Mouse (Mus musculus): Measurements from ENCODE around the gene Klf16. TPM values are rescaled to one million over a fixed set of nuclear protein-coding genes. Genes with fewer than 3 reads are reported as not detected.

Gene Klf16
- total RNA-seq, 2 experiments from 2014 or later = 0.96 to 2.3 TPM

DNA sequence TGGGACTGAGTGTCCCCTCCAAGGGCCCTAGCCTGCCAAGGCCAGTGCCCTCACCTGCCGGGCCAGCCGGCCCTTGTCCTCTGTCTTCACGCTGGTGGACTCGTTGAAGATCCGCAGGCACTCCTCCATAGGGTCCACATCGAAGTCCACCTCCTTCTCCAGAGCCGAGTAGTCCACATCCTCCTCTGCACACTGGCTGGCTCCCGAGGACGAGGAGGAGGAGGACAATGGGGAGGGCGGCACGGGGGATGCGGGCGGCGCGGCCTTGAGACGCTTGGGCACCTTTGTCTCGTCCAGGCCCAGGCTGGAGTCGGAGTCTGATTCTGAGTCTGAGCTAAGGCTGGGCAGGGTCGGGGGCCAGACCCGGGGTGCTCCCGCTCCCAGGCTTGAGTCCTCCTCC lies 27.8 kb downstream of the Klf16 start:
- no peak for ATAC-seq (replicated peaks; ENCODE audit: low FRiP score, poor library complexity, severe bottlenecking)

DNA sequence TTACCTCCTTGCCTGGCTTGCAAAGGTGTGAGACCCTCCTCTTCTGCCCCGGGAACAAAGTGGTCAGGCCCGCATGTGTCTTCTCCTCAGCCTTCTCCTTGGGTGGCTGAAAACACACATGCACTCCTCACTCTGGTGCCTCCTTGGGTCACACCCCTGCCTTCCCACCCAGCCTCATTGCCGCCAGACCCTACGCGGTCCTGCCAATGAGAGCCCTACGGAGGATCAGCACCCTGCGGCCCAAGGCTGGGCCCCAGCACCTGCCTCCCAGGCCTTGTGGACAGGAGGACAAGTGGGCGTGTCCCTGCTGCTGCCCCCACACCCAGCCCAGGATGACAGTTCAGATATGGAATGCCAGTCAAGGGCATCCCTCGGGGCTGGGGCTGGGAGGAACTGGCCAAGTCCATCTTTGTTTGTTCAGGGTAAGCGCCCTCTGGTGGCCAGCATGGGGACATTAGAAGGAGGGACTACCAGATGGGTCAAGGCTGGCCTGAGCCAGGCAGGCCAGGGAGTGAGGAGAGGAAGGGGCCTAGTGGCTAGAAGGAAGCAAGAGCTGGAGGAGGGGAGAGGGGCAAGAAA lies 28.6 kb downstream of the Klf16 start:
- ATAC-seq (replicated peaks; ENCODE audit: low FRiP score, poor library complexity, severe bottlenecking) = peak; percentile 54

DNA sequence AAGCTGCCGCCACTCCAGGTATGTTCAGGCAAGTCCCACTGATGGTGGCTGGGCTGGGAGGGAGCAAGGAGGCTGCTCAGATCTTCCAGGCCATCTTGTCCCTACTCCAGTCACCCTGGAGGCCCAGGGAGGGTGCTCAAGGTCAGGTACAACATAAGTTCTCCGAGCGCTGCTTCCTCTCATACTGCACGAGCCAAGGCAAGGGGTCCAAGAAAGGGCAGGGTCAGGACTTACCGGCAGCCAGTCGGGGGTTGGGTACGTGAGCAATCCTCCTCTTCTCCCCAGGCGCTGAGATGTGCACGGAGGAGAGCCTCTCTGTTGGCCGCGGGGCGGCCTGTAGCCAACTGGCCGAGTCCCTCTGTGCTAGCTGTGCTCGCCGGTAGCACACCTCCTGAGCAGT lies 29.6 kb downstream of the Klf16 start:
- ATAC-seq (replicated peaks; ENCODE audit: low FRiP score, poor library complexity, severe bottlenecking) = no peak

DNA sequence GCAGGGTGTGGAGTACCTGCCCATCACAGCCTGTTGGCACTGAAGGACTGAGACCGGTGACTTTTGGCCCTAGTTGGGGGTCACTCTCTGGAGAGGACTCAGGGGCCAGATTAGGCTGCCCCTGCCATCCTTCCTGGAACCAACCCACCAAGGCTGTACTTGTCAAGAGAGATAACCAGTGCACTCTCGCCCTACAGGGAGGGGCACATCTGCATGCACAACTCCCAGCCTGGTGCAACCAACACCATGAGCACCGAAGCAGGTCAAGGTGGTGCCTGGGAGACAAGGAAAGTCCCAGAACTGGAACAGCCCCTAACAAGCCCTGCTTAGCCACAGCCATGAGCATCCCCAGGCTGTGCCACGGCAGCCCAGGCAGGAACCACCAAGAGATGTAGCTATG lies 30.2 kb downstream of the Klf16 start:
- peak; percentile 56 for ATAC-seq (replicated peaks; ENCODE audit: low FRiP score, poor library complexity, severe bottlenecking)

DNA sequence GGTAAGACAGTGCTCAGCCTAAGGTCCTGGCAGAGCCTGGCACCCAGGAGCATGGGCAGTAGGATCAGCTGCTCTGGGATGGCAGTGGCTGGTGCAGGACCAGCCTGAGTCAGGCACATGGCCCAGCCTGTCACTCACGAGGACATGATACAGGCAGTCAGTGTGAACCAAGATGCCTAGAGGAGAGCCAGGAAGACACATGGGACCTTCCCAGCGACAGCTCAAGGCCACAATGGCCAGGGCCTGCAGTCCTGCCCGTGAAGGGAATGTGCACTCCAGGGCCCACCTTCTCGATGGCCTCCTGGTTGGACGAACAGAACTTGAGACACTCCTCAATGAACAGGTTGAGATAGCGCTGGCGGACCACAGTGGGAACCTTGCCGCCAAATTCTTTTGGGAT lies 31.5 kb downstream of the Klf16 start:
- no peak for ATAC-seq (replicated peaks; ENCODE audit: low FRiP score, poor library complexity, severe bottlenecking)

DNA sequence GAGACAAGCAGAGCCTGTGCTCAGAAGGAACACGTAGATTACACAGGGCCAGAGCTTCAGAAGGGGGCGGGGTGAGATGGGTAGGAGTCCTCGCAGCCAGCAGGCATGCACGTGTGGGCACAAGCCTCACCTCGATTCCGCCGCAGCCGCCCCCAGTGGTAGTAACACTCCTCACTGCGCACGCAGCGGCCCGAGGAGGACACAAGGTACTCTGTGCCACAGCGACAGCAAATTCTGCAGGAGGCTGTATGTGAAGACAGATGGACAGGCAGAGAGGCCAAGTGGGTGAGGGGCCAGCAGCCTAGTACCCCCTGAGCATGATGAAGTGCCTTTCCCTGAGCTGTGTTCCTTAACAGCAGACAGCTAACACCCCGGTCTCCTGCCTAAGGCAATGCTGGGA lies 33.2 kb downstream of the Klf16 start:
- ATAC-seq (replicated peaks; ENCODE audit: low FRiP score, poor library complexity, severe bottlenecking) = no peak

DNA sequence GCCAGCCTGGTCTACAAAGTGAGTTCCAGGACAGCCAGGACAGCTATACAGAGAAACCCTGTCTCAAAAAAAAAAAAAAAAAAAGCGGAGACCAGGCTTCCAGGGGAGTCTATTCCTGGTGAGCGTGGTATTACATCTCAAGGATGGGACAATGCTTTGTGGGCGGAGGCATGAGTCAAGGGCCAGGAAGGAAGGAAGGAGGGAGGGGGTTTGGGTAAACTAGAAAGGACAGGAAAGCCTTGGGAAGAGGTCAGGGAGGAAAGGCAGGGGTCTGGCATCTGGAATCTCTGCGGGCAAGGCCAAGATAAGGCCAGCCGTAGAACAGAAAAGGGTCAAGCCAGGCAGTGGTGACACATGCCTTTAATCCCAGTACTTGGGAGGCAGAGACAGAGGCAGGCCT lies 37.6 kb downstream of the Klf16 start:
- no peak for ATAC-seq (replicated peaks; ENCODE audit: low FRiP score, poor library complexity, severe bottlenecking)

DNA sequence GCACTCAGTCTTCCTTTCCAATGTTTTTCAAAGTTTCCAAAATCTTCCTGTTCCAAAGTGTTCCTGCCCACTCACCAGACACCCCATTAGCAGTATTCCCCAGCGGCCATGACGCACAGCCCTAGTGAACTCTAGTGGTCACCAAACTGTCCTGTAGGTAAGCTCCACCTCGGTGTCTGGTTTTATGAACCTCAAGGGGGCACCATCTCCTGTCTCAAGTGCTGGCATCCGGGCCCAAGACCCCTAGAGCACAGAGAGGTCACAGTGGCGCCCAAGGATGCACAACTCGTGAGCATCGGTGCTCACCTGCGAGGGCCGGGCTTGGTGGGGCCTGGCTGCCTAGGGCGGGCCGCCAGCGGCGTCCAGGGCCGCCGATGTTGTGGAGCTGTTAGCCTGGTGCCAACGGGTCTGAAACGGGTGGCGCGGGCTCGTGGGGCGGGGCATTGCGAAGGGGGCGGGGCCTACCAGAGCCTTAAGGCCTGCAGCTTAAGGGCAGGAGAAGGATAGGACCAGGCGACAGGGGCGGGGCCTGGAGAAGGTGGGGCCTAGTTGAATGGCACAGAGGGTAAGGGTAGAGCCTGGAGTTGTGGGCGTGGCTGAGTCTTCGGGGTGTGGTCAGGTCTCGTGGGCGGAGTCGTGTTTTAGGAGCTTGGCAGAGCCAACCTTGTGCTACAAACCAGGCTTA lies 38.3 kb downstream of the Klf16 start, which contains the start of gene Atp8b3:
Gene Atp8b3 (minus strand): TSS at position 415 of the 685 bp plus-strand sequence.
- peak; percentile 73 for ATAC-seq (replicated peaks; ENCODE audit: low FRiP score, poor library complexity, severe bottlenecking)

DNA sequence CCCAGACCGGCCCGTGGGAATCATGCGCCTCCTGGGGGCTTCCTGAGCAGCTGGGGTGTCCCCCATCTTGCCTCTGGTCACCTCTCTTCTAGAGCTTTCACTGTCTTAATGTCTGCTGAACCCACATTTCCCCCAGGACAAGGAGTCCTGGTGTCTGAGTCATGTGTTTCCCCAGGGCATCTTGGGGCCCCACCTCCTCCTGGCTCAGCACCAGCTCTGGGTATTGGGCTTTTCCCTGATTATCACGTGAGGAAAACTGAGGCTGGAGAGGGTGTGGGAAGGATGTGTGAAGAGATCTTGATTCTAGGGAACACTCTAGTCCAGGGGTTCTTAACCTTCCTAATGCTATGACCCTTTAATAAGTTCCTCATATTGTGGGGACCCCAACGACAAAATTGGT lies 38.9 kb downstream of the Klf16 start:
- no peak for ATAC-seq (replicated peaks; ENCODE audit: low FRiP score, poor library complexity, severe bottlenecking)

DNA sequence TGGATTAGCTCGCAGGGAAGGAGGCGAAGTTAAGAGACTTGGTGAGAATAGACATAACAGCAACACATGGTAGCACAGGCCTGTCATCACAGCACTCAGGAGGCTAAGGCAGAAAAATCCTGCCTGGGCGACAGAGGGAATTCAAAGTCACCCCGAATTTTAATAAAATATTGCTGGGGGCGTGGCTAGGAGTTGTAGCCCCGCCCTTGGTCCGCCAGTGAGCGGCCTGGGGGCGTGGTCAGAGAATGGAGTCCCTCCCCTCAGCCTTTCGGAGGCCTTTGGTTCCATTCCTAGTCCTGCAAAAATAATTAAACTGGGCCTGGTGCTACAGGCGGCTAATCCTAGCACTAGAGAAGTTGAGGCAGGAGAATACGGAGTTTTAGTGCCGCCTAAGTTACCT lies 41.4 kb downstream of the Klf16 start:
- peak; percentile 25; the same call in 1 of the 2 replicates for ATAC-seq (replicated peaks; ENCODE audit: low FRiP score, poor library complexity, severe bottlenecking)

DNA sequence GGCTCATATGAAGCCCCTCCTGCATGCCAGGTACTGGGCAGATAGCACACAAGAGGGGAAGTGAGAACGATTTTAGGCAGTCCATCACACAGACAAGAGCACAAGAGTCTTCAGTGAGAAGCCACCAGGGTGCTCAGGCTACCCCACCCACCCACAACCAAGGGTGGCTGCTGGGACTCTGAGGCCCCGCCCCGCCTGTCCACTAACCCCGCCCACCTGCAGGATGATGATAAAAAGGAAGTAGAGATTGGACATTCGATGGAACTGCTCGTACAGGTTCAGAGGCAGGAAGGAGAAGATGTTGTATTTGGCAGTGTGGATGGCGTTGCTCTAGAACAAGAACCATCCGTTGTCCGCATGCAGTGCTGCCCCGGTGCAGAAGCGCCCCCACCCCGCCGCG lies 42.0 kb downstream of the Klf16 start:
- ATAC-seq (replicated peaks; ENCODE audit: low FRiP score, poor library complexity, severe bottlenecking) = peak; percentile 41

DNA sequence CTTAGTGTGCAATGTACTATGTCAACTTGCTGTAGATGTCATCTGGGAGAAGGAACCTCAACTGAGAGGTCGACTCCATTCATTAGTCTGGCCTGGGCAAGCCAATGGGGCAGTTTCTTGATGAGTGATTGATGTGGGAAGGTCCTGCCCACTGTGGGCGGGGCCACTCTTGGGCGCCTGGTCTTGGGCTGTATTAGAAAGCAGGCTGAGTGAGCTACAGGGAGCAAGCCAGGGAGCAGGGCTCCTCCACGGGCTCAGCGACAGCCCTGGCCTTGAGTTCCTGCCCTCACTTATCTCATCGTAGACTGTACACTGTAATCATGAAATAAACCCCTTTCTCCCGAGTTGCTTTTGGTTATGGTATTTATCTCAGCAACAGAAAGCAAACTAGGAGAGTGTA lies 43.4 kb downstream of the Klf16 start:
- peak; percentile 68 for ATAC-seq (replicated peaks; ENCODE audit: low FRiP score, poor library complexity, severe bottlenecking)

DNA sequence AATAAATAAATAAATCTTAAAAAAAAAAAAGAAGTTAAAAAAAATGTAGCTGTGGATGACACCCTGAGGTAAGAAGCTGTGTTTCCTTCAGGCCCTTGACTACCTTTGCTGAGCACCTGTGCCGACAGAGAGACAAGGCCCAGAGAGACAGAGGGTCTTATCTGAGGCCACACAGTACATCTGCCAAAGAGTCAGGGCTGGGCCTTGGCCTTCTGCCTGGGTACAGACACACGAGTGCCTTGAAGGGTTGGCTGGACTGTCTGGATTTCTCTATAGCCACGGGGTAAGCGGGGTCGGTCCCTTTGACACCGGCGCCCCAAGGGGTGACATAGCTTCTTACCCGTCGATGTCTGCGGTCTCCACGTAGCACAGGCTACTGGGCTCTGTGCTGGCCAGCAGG lies 44.3 kb downstream of the Klf16 start:
- peak; percentile 44 for ATAC-seq (replicated peaks; ENCODE audit: low FRiP score, poor library complexity, severe bottlenecking)

DNA sequence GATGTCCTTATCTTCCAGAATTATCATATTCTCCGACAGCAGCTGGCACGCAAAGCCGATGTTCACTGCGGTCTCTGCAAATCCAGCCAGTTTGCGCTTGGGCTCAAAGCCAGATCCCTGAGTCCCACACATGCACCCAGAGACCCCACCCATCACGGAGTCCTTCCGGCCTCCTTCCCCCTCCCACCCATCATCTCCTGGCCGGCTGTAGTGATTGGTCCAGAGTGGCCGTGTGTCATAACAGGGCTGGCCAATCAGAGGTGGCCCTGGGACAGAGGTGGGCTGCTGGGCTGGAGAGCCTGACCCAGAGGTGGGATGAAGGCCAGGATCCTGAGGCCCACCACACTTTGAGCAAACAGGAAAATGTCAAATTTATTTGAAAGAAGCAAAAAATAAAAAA lies 50.9 kb downstream of the Klf16 start:
- ATAC-seq (replicated peaks; ENCODE audit: low FRiP score, poor library complexity, severe bottlenecking) = no peak

DNA sequence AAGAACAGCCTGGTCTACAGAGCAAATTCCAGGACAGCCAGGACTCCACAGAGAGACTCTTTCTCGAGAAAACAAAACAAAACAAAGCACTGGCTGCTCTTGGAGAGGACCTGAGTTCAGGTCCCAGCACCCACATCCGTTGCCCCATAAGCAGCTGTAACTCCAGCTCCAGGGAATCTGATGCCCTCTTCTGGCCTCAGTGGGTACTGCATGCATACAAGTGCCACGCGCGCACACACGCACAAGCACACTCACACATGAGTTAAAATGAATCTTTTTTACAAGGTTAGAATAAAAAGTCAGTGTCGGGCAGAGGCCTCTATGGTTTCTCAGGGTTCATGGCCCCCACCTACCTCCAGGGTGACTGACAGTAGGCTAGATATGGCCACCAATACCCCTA lies 53.8 kb downstream of the Klf16 start:
- 0 out of 2 replicates have a peak, but pooled peaks have one; percentile 36 for ATAC-seq (replicated peaks; ENCODE audit: low FRiP score, poor library complexity, severe bottlenecking)

DNA sequence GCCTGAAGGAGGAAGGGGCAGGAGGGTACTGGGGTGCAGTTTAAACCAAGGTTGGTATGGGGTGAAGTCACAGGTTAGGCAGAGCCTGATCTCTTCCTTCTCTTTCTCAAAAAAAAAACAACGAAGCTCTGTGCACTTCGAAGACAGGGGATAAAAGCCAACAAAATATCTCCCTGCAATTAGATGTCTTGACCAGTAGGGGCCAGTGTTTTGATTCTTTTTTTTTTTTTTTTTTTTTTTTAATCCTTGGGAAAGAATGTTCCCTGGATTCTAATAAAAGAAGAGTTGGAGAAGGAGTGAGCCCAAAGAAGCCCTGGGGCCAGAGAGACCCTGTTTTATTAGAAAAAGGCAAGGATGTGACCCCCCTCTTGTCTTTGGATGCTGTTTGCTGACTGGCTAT lies 57.8 kb downstream of the Klf16 start:
- ATAC-seq (replicated peaks; ENCODE audit: low FRiP score, poor library complexity, severe bottlenecking) = no peak

Other genes starting within 250 kb of the Klf16 start
- gene Pcsk4, start 247.8 kb downstream of the Klf16 start, total RNA-seq (2015; ENCODE audit: low replicate concordance) = 1.0 TPM in 1 of 2 replicates, not detected in the other
- gene Pcsk4, start 247.8 kb downstream of the Klf16 start, total RNA-seq (2017; ENCODE audit: low replicate concordance) = not detected in 2 replicates
- 1.7 and 6.0 TPM in 2 replicates for gene Reep6, start 247.4 kb downstream of the Klf16 start, total RNA-seq (2015; ENCODE audit: low replicate concordance)
- gene Reep6, start 247.4 kb downstream of the Klf16 start, total RNA-seq (2017; ENCODE audit: low replicate concordance) = 2.0 and 4.5 TPM in 2 replicates
- gene Adamtsl5, start 228.9 kb downstream of the Klf16 start, total RNA-seq (2015; ENCODE audit: low replicate concordance) = 0.21 and 0.77 TPM in 2 replicates
- gene Adamtsl5, start 228.9 kb downstream of the Klf16 start, total RNA-seq (2017; ENCODE audit: low replicate concordance) = 0.17 TPM in 1 of 2 replicates, not detected in the other
- not detected in 2 replicates for gene Plk5, start 220.9 kb downstream of the Klf16 start, total RNA-seq (2015; ENCODE audit: low replicate concordance)
- gene Plk5, start 220.9 kb downstream of the Klf16 start, total RNA-seq (2017; ENCODE audit: low replicate concordance) = not detected in 2 replicates
- gene Mex3d, start 189.7 kb downstream of the Klf16 start, total RNA-seq (2015; ENCODE audit: low replicate concordance) = 1.5 TPM in 1 of 2 replicates, not detected in the other
- 0.51 and 0.70 TPM in 2 replicates for gene Mex3d, start 189.7 kb downstream of the Klf16 start, total RNA-seq (2017; ENCODE audit: low replicate concordance)
- 11.9 and 38.4 TPM in 2 replicates for gene Mbd3, start 177.8 kb downstream of the Klf16 start, total RNA-seq (2015; ENCODE audit: low replicate concordance)
- 10.5 and 21.3 TPM in 2 replicates for gene Mbd3, start 177.8 kb downstream of the Klf16 start, total RNA-seq (2017; ENCODE audit: low replicate concordance)
- 38.2 and 42.4 TPM in 2 replicates for gene Uqcr11, start 170.5 kb downstream of the Klf16 start, total RNA-seq (2015; ENCODE audit: low replicate concordance)
- gene Uqcr11, start 170.5 kb downstream of the Klf16 start, total RNA-seq (2017; ENCODE audit: low replicate concordance) = 56.0 and 60.8 TPM in 2 replicates
- gene Tcf3, start 143.7 kb downstream of the Klf16 start, total RNA-seq (2015; ENCODE audit: low replicate concordance) = 30.7 and 31.1 TPM in 2 replicates
- 27.9 and 39.6 TPM in 2 replicates for gene Tcf3, start 143.7 kb downstream of the Klf16 start, total RNA-seq (2017; ENCODE audit: low replicate concordance)
- gene Onecut3, start 82.5 kb downstream of the Klf16 start, total RNA-seq (2015; ENCODE audit: low replicate concordance) = not detected in 2 replicates
- gene Onecut3, start 82.5 kb downstream of the Klf16 start, total RNA-seq (2017; ENCODE audit: low replicate concordance) = not detected in 2 replicates
- gene Atp8b3, start 38.2 kb downstream of the Klf16 start, total RNA-seq (2015; ENCODE audit: low replicate concordance) = not detected in 2 replicates
- 0.43 TPM in 1 of 2 replicates, not detected in the other for gene Atp8b3, start 38.2 kb downstream of the Klf16 start, total RNA-seq (2017; ENCODE audit: low replicate concordance)
- gene Rexo1, start 15.8 kb downstream of the Klf16 start, total RNA-seq (2015; ENCODE audit: low replicate concordance) = 18.0 and 20.2 TPM in 2 replicates
- 10.7 and 12.0 TPM in 2 replicates for gene Rexo1, start 15.8 kb downstream of the Klf16 start, total RNA-seq (2017; ENCODE audit: low replicate concordance)
- gene Abhd17a, start 13.0 kb upstream of the Klf16 start, total RNA-seq (2015; ENCODE audit: low replicate concordance) = 23.6 and 66.1 TPM in 2 replicates
- 2.0 and 7.7 TPM in 2 replicates for gene Abhd17a, start 13.0 kb upstream of the Klf16 start, total RNA-seq (2017; ENCODE audit: low replicate concordance)
- gene Scamp4, start 25.6 kb upstream of the Klf16 start, total RNA-seq (2015; ENCODE audit: low replicate concordance) = 7.3 and 14.0 TPM in 2 replicates
- 2.6 and 3.1 TPM in 2 replicates for gene Scamp4, start 25.6 kb upstream of the Klf16 start, total RNA-seq (2017; ENCODE audit: low replicate concordance)
- gene Adat3, start 25.6 kb upstream of the Klf16 start, total RNA-seq (2015; ENCODE audit: low replicate concordance) = not detected in 2 replicates
- 0.94 TPM in 1 of 2 replicates, not detected in the other for gene Adat3, start 25.6 kb upstream of the Klf16 start, total RNA-seq (2017; ENCODE audit: low replicate concordance)
- gene Gm49322, start 28.7 kb upstream of the Klf16 start, total RNA-seq (2015; ENCODE audit: low replicate concordance) = 0.21 TPM in 1 of 2 replicates, not detected in the other
- not detected in 2 replicates for gene Gm49322, start 28.7 kb upstream of the Klf16 start, total RNA-seq (2017; ENCODE audit: low replicate concordance)
- gene Csnk1g2, start 45.5 kb upstream of the Klf16 start, total RNA-seq (2015; ENCODE audit: low replicate concordance) = 25.5 and 25.6 TPM in 2 replicates
- gene Csnk1g2, start 45.5 kb upstream of the Klf16 start, total RNA-seq (2017; ENCODE audit: low replicate concordance) = 28.2 and 28.9 TPM in 2 replicates
- gene Btbd2, start 79.8 kb upstream of the Klf16 start, total RNA-seq (2015; ENCODE audit: low replicate concordance) = 5.6 and 6.1 TPM in 2 replicates
- 5.6 and 11.4 TPM in 2 replicates for gene Btbd2, start 79.8 kb upstream of the Klf16 start, total RNA-seq (2017; ENCODE audit: low replicate concordance)
- 40.2 and 47.4 TPM in 2 replicates for gene Mknk2, start 100.8 kb upstream of the Klf16 start, total RNA-seq (2015; ENCODE audit: low replicate concordance)
- 28.4 and 40.8 TPM in 2 replicates for gene Mknk2, start 100.8 kb upstream of the Klf16 start, total RNA-seq (2017; ENCODE audit: low replicate concordance)
- gene Mob3a, start 124.7 kb upstream of the Klf16 start, total RNA-seq (2015; ENCODE audit: low replicate concordance) = 13.4 and 25.6 TPM in 2 replicates
- gene Mob3a, start 124.7 kb upstream of the Klf16 start, total RNA-seq (2017; ENCODE audit: low replicate concordance) = 11.0 and 18.2 TPM in 2 replicates
- 8.6 and 9.8 TPM in 2 replicates for gene Izumo4, start 124.9 kb upstream of the Klf16 start, total RNA-seq (2015; ENCODE audit: low replicate concordance)
- 1.3 and 2.2 TPM in 2 replicates for gene Izumo4, start 124.9 kb upstream of the Klf16 start, total RNA-seq (2017; ENCODE audit: low replicate concordance)
- gene Ap3d1, start 164.9 kb upstream of the Klf16 start, total RNA-seq (2015; ENCODE audit: low replicate concordance) = 12.5 and 27.6 TPM in 2 replicates
- 25.9 and 30.5 TPM in 2 replicates for gene Ap3d1, start 164.9 kb upstream of the Klf16 start, total RNA-seq (2017; ENCODE audit: low replicate concordance)
- 10.9 and 15.6 TPM in 2 replicates for gene Dot1l, start 177.9 kb upstream of the Klf16 start, total RNA-seq (2015; ENCODE audit: low replicate concordance)
- 8.0 and 22.9 TPM in 2 replicates for gene Dot1l, start 177.9 kb upstream of the Klf16 start, total RNA-seq (2017; ENCODE audit: low replicate concordance)
- 19.6 and 26.5 TPM in 2 replicates for gene Sf3a2, start 220.9 kb upstream of the Klf16 start, total RNA-seq (2015; ENCODE audit: low replicate concordance)
- gene Sf3a2, start 220.9 kb upstream of the Klf16 start, total RNA-seq (2017; ENCODE audit: low replicate concordance) = 7.2 and 11.2 TPM in 2 replicates
- 24.5 and 45.2 TPM in 2 replicates for gene Plekhj1, start 221.3 kb upstream of the Klf16 start, total RNA-seq (2015; ENCODE audit: low replicate concordance)
- gene Plekhj1, start 221.3 kb upstream of the Klf16 start, total RNA-seq (2017; ENCODE audit: low replicate concordance) = 8.2 and 13.9 TPM in 2 replicates
- gene Amh, start 227.9 kb upstream of the Klf16 start, total RNA-seq (2015; ENCODE audit: low replicate concordance) = not detected in 2 replicates
- gene Amh, start 227.9 kb upstream of the Klf16 start, total RNA-seq (2017; ENCODE audit: low replicate concordance) = not detected in 2 replicates
- gene Jsrp1, start 236.2 kb upstream of the Klf16 start, total RNA-seq (2015; ENCODE audit: low replicate concordance) = not detected in 2 replicates
- gene Jsrp1, start 236.2 kb upstream of the Klf16 start, total RNA-seq (2017; ENCODE audit: low replicate concordance) = not detected in 2 replicates
- gene Oaz1, start 249.3 kb upstream of the Klf16 start, total RNA-seq (2015; ENCODE audit: low replicate concordance) = 1,067 and 1,159 TPM in 2 replicates
- gene Oaz1, start 249.3 kb upstream of the Klf16 start, total RNA-seq (2017; ENCODE audit: low replicate concordance) = 242 and 348 TPM in 2 replicates